Mouse (Mus musculus): ENCODE measurements at regions not wholly inside any gene's neighbourhood (a gene's known extent, or its start where the extent isn't known, plus 50 kb on each side); places are given as distances from the start of the nearest gene placed in this dataset.

GRCm38 (mm10) chr4:24248142-24249054 is 247.9 kb upstream of the Mms22l start:
- H3K4me1 ChIP-seq (replicated peaks; ENCODE audit: control insufficient read depth, insufficient read depth, low read length), result no peaks in the 10 kb centered on the region
- H3K27me3 ChIP-seq (replicated peaks; ENCODE audit: control insufficient read depth, insufficient read depth, low read length), result no peaks in the 10 kb centered on the region
- H3K4me3 ChIP-seq (ENCODE audit: low read depth, low read length), result no peak overlapping the region
- no peak overlapping the region for H3K27ac ChIP-seq (ENCODE audit: low read depth)
- H3K4me2 ChIP-seq (ENCODE audit: low read length), result no peak overlapping the region
- no peak for ATAC-seq (replicated peaks; ENCODE audit: low FRiP score, low TSS enrichment, low read depth)
- no peak for DNase-seq (ENCODE audit: low spot score)
- WGBS, result 86% methylated on average over 6 of the region's 6 CpGs
- no peaks in the 10 kb centered on the region for H3K36me3 ChIP-seq (ENCODE audit: control insufficient read depth, insufficient read depth, low read length)
- H3K9ac ChIP-seq (ENCODE audit: low read length), result no peak overlapping the region
- H3K9me3 ChIP-seq (ENCODE audit: control insufficient read depth, low read length), result no peaks in the 10 kb centered on the region

GRCm38 (mm10) chr4:24249243-24249970 is 246.8 kb upstream of the Mms22l start:
- Histone ChIP-seq H3K27ac (ENCODE audit: low read depth) (no peak overlapping the region), H3K36me3 (ENCODE audit: control insufficient read depth, insufficient read depth, low read length) (no peaks in the 10 kb centered on the region), H3K4me2 (ENCODE audit: low read length) (no peak overlapping the region), H3K4me3 (ENCODE audit: low read depth, low read length) (no peak overlapping the region), H3K27me3 (replicated peaks; ENCODE audit: control insufficient read depth, insufficient read depth, low read length) (no peaks in the 10 kb centered on the region), H3K9ac (ENCODE audit: low read length) (no peak overlapping the region), H3K4me1 (replicated peaks; ENCODE audit: control insufficient read depth, insufficient read depth, low read length) (no peaks in the 10 kb centered on the region), H3K9me3 (ENCODE audit: control insufficient read depth, low read length) (no peaks in the 10 kb centered on the region)
- ATAC-seq (replicated peaks; ENCODE audit: low FRiP score, low TSS enrichment, low read depth) (no peak), DNase-seq (ENCODE audit: low spot score) (no peak)
- whole genome bisulfite sequencing, result 40% methylated on average over 6 of the region's 6 CpGs

- peaks cover 3% of the 10 kb centered on the region; the same call in 1 of the 2 replicates for H3K9me3 ChIP-seq (ENCODE audit: control insufficient read depth, low read length)
- no peaks in the 10 kb centered on the region for H3K4me1 ChIP-seq (replicated peaks; ENCODE audit: control insufficient read depth, insufficient read depth, low read length)
- no peaks in the 10 kb centered on the region for H3K27me3 ChIP-seq (replicated peaks; ENCODE audit: control insufficient read depth, insufficient read depth, low read length)
- H3K4me2 ChIP-seq (ENCODE audit: low read length), result no peak overlapping the region
- no peak overlapping the region for H3K4me3 ChIP-seq (ENCODE audit: low read depth, low read length)
- DNase-seq (ENCODE audit: low spot score) (no peak), ATAC-seq (replicated peaks; ENCODE audit: low FRiP score, low TSS enrichment, low read depth) (no peak)
- H3K27ac ChIP-seq (ENCODE audit: low read depth), result no peak overlapping the region
- no peaks in the 10 kb centered on the region for H3K36me3 ChIP-seq (ENCODE audit: control insufficient read depth, insufficient read depth, low read length)
- 51% methylated on average over 3 of the region's 3 CpGs for WGBS
- no peak overlapping the region for H3K9ac ChIP-seq (ENCODE audit: low read length)
Observed at GRCm38 (mm10) chr4:24278154-24278553, 218.1 kb upstream of the Mms22l start.

All from intestine, embryonic 14.5 days (tissue).